Mouse (Mus musculus) thymus, postnatal 0 days (tissue): ENCODE data around the gene Dnajb3. TPM values are rescaled to one million over a fixed set of nuclear protein-coding genes. Genes with fewer than 3 reads are reported as not detected.
"Not testable (repeated sequence)": the region's sequence is repeated elsewhere in the genome, so short reads cannot be mapped to it uniquely, and the experiment has no call there.

ENCODE experiments used
- DNase-seq: peaks from one replicate; pipeline ENCODE4 v3.0.0-alpha.2; 2015; ENCODE audit warnings: low spot score
- polyA plus RNA-seq: library from polyadenylated mRNA; unstranded; fragments of >200 nt; fragmentation: Nextera tagmentation; extraction: Ambion mirVana; gene quantifications from 2 replicates; pipeline ENCODE4 v1.2.1, GENCODE M21; 2015

Gene Dnajb3
- polyA plus RNA-seq, 1 experiment from 2014 or later: 2.9 TPM

- DNase-seq: peak; percentile 3
Measured at GRCm38 (mm10) chr1:88216551-88216950, 11.0 kb upstream of the Dnajb3 start.

- DNase-seq: peak; percentile 5
Measured at GRCm38 (mm10) chr1:88215466-88216380, 10.1 kb upstream of the Dnajb3 start.

GRCm38 (mm10) chr1:88214462-88214952 lies 8.9 kb upstream of the Dnajb3 start:
- DNase-seq: peak; percentile 8

- peak; percentile 24 for DNase-seq
Measured at GRCm38 (mm10) chr1:88213766-88214461, 8.3 kb upstream of the Dnajb3 start.

GRCm38 (mm10) chr1:88213061-88213460 lies 7.5 kb upstream of the Dnajb3 start:
- DNase-seq: peak; percentile 16

GRCm38 (mm10) chr1:88212341-88213045 lies 6.9 kb upstream of the Dnajb3 start:
- peak; percentile 20 for DNase-seq

- DNase-seq: peak; percentile 2
Measured at GRCm38 (mm10) chr1:88211812-88212211, 6.2 kb upstream of the Dnajb3 start, which contains the start of gene Ugt1a1. TSS of gene Ugt1a1 (plus strand) at chr1:88211959.

- no peak for DNase-seq
Measured at GRCm38 (mm10) chr1:88206843-88207479, 1.4 kb upstream of the Dnajb3 start.

GRCm38 (mm10) chr1:88200456-88200855 lies 5.1 kb downstream of the Dnajb3 start, which contains the start of gene Ugt1a2:
TSS of gene Ugt1a2 (plus strand) at chr1:88200601.
- no peak for DNase-seq

- DNase-seq: no peak
Measured at GRCm38 (mm10) chr1:88199996-88200395, 5.6 kb downstream of the Dnajb3 start.

GRCm38 (mm10) chr1:88197443-88197842 lies 8.1 kb downstream of the Dnajb3 start:
- no peak for DNase-seq

GRCm38 (mm10) chr1:88195687-88196086 lies 9.9 kb downstream of the Dnajb3 start:
- no peak for DNase-seq

GRCm38 (mm10) chr1:88192136-88192535 lies 13.4 kb downstream of the Dnajb3 start:
- DNase-seq: no peak

GRCm38 (mm10) chr1:88186325-88186935 lies 19.2 kb downstream of the Dnajb3 start:
- DNase-seq: no peak

- DNase-seq: no peak
Measured at GRCm38 (mm10) chr1:88179657-88180056, 25.9 kb downstream of the Dnajb3 start.

- not testable (repeated sequence) for DNase-seq
Measured at GRCm38 (mm10) chr1:88172190-88172589, 33.4 kb downstream of the Dnajb3 start.

- DNase-seq: no peak
Measured at GRCm38 (mm10) chr1:88165711-88166110, 39.9 kb downstream of the Dnajb3 start, which contains the start of gene Ugt1a5. TSS of gene Ugt1a5 (plus strand) at chr1:88166012.

GRCm38 (mm10) chr1:88158430-88158829 lies 47.2 kb downstream of the Dnajb3 start:
- DNase-seq: no peak
